Mouse (Mus musculus) embryonic facial prominence, embryonic 10.5 days (tissue): ENCODE measurements around the gene Mgat4c. TPM values are rescaled to one million over a fixed set of nuclear protein-coding genes. Genes with fewer than 3 reads are reported as not detected.

ENCODE experiments used
- DNase-seq: peaks from one replicate; pipeline ENCODE4 v3.0.0-alpha.2; 2017; ENCODE audit warnings: low spot score
- H3K27ac ChIP-seq: fragments of 300-500 bp; sonication (generic); replicated peaks from 2 replicates; pipeline ENCODE4 v1.5.1; 2016; ENCODE audit warnings: mild to moderate bottlenecking
- H3K27me3 ChIP-seq: fragments of 300-500 bp; sonication (generic); replicated peaks from 2 replicates; pipeline ENCODE4 v1.6.1; 2016; ENCODE audit warnings: low read depth, mild to moderate bottlenecking; ENCODE audit not compliant: poor library complexity, severe bottlenecking
- H3K36me3 ChIP-seq: fragments of 300-500 bp; sonication (generic); replicated peaks from 2 replicates; pipeline ENCODE4 v1.6.1; 2016; ENCODE audit warnings: mild to moderate bottlenecking, moderate library complexity
- H3K4me1 ChIP-seq: fragments of 300-500 bp; sonication (generic); 2 replicates; pipeline ENCODE4 v1.6.1; 2016
- H3K4me3 ChIP-seq: fragments of 300-500 bp; sonication (generic); 2 replicates; pipeline ENCODE4 v1.5.1; 2016; ENCODE audit warnings: mild to moderate bottlenecking, moderate library complexity
- H3K9me3 ChIP-seq: fragments of 300-500 bp; sonication (generic); 2 replicates; pipeline ENCODE4 v1.6.1; 2016; ENCODE audit warnings: mild to moderate bottlenecking
- WGBS: fragments of 180-500 bp; shearing (Covaris S2); methylation state at CpG from one replicate; pipeline ENCODE4 v1.1.7; 2016; 5-methylcytosine and 5-hydroxymethylcytosine counted together
- polyA plus RNA-seq: library from polyadenylated mRNA; unstranded; fragments of >200 nt; fragmentation: Nextera tagmentation; extraction: Ambion mirVana; gene quantifications from 2 replicates; pipeline ENCODE4 v1.2.1, GENCODE M21; 2016

Mgat4c gene
- polyA plus RNA-seq, 1 experiment from 2014 or later = 0.20 TPM

- WGBS = 86% methylated on average over 3 of the region's 3 CpGs
These were observed 503.4 kb downstream of the Mgat4c start for GRCm38 (mm10) chr10:102184726-102185125.

DNA sequence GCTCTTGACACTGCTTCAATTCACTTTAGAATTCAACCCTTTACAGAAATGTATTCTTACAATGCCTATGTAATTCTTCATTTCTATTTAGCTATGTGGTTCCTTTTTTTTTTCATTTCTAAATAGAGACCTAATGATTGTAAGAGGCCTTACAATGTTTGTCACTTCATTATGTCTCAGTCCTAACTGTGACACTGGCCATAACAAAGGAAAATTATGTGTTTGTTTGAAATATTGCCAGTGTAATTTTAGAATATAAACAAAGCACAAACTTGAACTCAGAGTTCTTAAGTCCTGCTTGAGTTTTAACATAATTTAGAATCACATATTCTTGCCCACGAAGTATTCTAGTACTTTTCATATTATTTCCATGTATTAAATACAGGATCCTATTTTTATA is 510.4 kb downstream of the Mgat4c start:
- H3K4me3 ChIP-seq = no peak overlapping the region
- H3K27me3 ChIP-seq = no peaks in the 10 kb centered on the region
- no peaks in the 10 kb centered on the region for H3K9me3 ChIP-seq
- no peak overlapping the region for H3K27ac ChIP-seq
- no peaks in the 10 kb centered on the region for H3K4me1 ChIP-seq
- no peaks in the 10 kb centered on the region for H3K36me3 ChIP-seq
- no peak for DNase-seq
- WGBS = 88% methylated on average over 1 of the region's 1 CpGs

More at GRCm38 (mm10) chr10:102184726-102185125, 503.4 kb downstream of the Mgat4c start:
- Histone ChIP-seq H3K9me3 (no peaks in the 10 kb centered on the region), H3K27ac (no peak overlapping the region), H3K36me3 (no peaks in the 10 kb centered on the region), H3K27me3 (no peaks in the 10 kb centered on the region), H3K4me3 (no peak overlapping the region), H3K4me1 (no peaks in the 10 kb centered on the region)
- no peak for DNase-seq

DNA sequence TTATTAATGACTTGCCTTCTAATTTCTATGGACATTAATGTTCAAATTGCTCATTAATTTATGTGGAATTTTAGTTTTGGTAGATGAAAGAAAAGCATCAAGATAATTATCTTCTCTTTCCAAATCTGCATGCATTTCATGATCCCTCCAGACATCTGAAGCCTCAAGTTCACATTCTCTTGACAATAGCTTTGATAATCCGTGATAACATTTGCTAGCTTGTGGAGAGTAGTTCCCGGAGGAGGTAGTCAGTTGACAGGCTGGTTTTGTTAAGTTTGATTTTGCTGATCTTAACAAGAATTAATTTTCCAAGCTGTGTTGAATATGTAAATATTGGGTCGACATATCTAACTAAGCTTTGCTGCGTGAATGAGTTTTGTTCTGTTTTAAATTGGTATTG is 515.6 kb downstream of the Mgat4c start:
- H3K4me1 ChIP-seq = no peaks in the 10 kb centered on the region
- H3K9me3 ChIP-seq = no peaks in the 10 kb centered on the region
- WGBS = 89% methylated on average over 4 of the region's 4 CpGs
- H3K4me3 ChIP-seq = no peak overlapping the region
- H3K27me3 ChIP-seq = no peaks in the 10 kb centered on the region
- no peaks in the 10 kb centered on the region for H3K36me3 ChIP-seq
- no peak overlapping the region for H3K27ac ChIP-seq
- no peak for DNase-seq

DNA sequence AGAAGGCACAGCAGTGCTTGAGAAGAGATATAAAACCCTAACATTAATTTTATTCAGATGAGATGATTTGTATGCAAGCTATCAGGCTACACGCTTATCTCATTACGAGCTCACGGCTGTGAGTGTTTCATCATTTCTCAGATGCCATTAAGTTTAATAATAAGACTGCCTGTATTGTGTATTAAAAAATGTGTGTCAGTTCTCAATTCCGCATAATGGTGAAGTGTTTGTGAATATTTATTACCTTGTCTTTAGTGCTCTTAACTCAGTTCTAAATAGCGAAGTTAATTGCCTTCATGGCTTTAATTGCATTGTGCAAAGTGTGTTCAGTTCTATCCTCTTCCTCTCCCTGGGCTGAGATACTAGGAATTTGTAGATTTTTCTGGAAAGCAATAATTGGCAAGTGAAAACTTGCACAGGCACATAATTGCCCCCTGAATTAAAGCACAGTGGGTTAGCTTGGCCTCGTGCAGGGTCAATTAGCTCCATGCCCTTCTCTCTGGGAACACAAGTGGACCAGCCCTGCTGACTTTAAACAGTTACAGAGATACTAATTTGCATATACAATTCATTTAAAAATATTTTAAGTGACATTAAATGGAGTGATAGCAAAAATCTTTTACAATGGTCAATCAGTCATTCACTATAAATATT is 557.4 kb downstream of the Mgat4c start:
- Histone ChIP-seq H3K27ac (no peak overlapping the region), H3K4me3 (no peak overlapping the region), H3K27me3 (no peaks in the 10 kb centered on the region), H3K9me3 (no peaks in the 10 kb centered on the region), H3K36me3 (no peaks in the 10 kb centered on the region), H3K4me1 (no peaks in the 10 kb centered on the region)
- no peak for DNase-seq
- WGBS = 69% methylated on average over 6 of the region's 6 CpGs

DNA sequence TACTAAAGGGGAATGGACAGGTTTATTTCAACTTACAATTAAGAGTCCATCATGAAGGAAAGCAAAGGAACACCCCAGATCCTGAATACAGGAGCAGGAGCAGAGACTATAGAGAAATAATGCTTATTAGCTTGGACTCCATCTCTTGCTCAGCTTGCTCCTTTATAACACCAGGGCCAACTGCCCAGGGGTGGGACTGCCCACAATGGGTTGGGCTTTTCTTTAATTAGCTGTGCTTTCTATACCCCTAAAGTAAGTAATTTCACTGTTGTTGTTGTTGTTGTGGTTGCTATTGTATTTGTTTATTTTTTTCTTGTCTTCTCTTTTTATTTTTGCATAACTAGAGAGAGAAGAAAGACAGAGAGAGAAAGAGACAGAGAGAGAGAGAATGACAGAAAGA is 562.6 kb downstream of the Mgat4c start:
- Histone ChIP-seq H3K27me3 (no peaks in the 10 kb centered on the region), H3K36me3 (no peaks in the 10 kb centered on the region), H3K9me3 (no peaks in the 10 kb centered on the region), H3K4me3 (no peak overlapping the region), H3K4me1 (no peaks in the 10 kb centered on the region), H3K27ac (no peak overlapping the region)
- DNase-seq = no peak

DNA sequence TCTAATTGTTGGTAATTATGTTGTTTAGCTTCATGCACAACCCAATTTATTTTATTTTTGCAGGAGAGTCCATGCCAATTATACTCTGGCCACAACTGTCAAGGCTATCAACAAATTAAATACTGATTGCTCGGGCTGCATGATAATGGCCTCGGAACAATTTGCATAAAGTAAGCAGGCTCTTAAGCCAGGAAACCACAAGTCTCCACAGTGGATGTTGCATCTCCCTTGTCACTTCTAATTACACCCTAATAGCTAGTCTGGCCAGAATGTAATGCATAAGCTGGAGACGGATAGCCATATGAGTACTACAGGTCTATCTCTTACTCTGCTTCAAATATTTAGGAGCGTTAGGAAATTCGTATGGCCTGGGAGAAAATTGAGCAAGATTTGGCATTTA is 563.3 kb downstream of the Mgat4c start:
- no peak for DNase-seq

DNA sequence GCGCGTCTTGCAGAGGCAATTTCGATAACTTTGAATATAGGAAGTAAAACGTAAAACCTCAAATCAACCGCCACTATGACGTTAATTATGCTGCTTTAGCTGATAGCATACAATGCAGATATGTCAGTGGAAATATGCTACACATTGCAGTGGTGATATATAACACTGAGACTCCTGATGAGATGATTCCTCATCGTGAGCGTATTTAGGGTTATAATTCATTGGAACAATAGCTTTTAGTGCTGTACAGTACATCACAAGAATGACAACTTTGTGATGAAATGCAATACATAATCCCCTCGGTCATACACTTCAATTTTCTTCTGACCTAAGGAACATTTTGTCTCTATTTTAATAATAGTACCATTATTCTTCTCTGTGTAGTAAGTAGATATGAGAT is 564.0 kb downstream of the Mgat4c start:
- Histone ChIP-seq H3K4me3 (no peak overlapping the region), H3K27ac (no peak overlapping the region), H3K9me3 (no peaks in the 10 kb centered on the region), H3K36me3 (no peaks in the 10 kb centered on the region), H3K4me1 (no peaks in the 10 kb centered on the region), H3K27me3 (no peaks in the 10 kb centered on the region)
- 82% methylated on average over 9 of the region's 9 CpGs for WGBS
- no peak for DNase-seq

More for the DNA sequence above, 563.3 kb downstream of the Mgat4c start:
- Histone ChIP-seq H3K4me3 (no peak overlapping the region), H3K36me3 (no peaks in the 10 kb centered on the region), H3K27me3 (no peaks in the 10 kb centered on the region), H3K27ac (no peak overlapping the region), H3K9me3 (no peaks in the 10 kb centered on the region), H3K4me1 (no peaks in the 10 kb centered on the region)
- WGBS = 61% methylated on average over 5 of the region's 5 CpGs

- Histone ChIP-seq H3K27me3 (no peaks in the 10 kb centered on the region), H3K4me3 (no peak overlapping the region), H3K9me3 (no peaks in the 10 kb centered on the region), H3K4me1 (no peaks in the 10 kb centered on the region), H3K36me3 (no peaks in the 10 kb centered on the region), H3K27ac (no peak overlapping the region)
- DNase-seq = no peak
- 84% methylated on average over 5 of the region's 5 CpGs for WGBS
These were observed 627.7 kb downstream of the Mgat4c start for GRCm38 (mm10) chr10:102308892-102309479.

DNA sequence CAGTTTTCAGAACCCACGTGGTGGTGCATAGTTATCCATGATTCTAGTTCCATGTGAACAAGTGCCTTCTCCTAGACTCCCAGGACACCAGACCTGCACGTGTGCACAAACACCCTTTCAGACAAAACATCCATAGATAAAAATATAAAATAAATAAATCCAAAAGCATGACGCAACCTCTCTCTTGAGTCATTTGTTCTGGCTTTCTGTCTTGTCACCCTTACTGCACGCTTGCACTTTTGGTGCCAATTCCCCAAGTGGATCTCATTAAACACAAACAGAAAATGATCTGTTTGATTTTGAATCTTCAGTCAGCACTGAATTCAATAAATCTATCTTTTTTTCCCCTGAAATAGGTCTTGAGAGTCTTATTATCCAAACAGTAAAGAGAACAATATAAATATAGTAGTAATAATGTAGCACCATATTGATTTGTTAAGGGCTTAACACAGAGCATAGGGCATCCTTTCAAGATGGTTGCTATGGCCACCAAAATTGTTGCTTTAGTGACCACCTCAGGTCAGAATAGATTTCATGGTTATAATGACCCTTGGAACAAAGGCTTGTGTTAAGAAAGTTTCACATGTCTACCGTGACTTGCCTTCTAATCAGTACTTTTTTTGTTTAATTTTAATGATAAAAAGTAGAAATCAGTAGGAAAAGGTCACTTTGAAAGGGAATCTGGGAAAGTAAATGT is 684.5 kb downstream of the Mgat4c start:
- Histone ChIP-seq H3K9me3 (no peaks in the 10 kb centered on the region), H3K27me3 (no peaks in the 10 kb centered on the region), H3K36me3 (no peaks in the 10 kb centered on the region), H3K27ac (no peak overlapping the region), H3K4me1 (no peaks in the 10 kb centered on the region), H3K4me3 (no peak overlapping the region)
- no peak for DNase-seq
- WGBS = 75% methylated on average over 5 of the region's 5 CpGs

DNA sequence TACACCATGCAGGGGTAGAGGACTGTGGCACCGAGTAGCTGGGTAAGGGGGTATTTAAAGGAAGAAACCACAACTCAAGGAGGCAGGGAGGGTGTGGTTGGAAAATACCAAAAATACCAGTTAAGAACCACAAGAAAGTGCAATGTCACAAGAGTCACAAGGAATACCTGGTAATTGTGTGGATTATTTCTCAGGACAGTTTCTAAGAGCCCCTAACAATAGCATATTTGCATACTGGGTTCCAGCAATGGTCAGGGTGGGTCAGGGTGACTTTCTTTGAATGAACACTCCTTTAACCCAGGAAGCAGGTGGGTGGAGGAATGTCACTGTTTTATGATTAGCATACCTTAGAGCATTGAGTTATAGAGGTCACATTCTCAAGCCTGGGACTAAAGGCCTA is 689.3 kb downstream of the Mgat4c start:
- no peaks in the 10 kb centered on the region for H3K36me3 ChIP-seq
- H3K27me3 ChIP-seq = no peaks in the 10 kb centered on the region
- no peaks in the 10 kb centered on the region for H3K4me1 ChIP-seq
- no peak for DNase-seq
- H3K4me3 ChIP-seq = no peak overlapping the region
- H3K27ac ChIP-seq = no peak overlapping the region
- 89% methylated on average over 1 of the region's 1 CpGs for WGBS
- H3K9me3 ChIP-seq = no peaks in the 10 kb centered on the region

GRCm38 (mm10) chr10:102372111-102372510 is 690.8 kb downstream of the Mgat4c start:
- no peaks in the 10 kb centered on the region for H3K36me3 ChIP-seq
- no peaks in the 10 kb centered on the region for H3K27me3 ChIP-seq
- H3K9me3 ChIP-seq = no peaks in the 10 kb centered on the region
- H3K27ac ChIP-seq = no peak overlapping the region
- no peak for DNase-seq
- H3K4me1 ChIP-seq = no peaks in the 10 kb centered on the region
- H3K4me3 ChIP-seq = no peak overlapping the region

DNA sequence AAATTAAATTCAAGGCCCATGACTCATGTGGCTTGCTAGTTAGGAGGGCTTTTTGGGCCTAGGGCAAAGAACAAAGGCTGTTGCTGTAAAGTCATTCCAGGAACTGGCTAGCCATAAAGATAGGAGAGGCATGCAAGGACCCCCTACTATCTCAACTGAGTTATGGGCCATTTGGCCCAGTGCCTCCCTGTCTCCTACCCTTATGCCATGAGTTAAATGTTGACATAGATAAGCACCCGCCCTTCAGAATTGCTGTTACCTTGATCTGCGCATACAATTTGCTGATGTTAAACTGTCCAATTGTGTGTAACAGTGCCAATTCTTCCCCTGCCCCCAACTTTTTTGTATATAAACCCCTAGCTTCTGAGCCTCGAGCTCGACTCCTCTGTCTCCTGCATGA is 692.8 kb downstream of the Mgat4c start:
- Histone ChIP-seq H3K36me3 (no peaks in the 10 kb centered on the region), H3K4me3 (no peak overlapping the region), H3K4me1 (no peaks in the 10 kb centered on the region), H3K27ac (no peak overlapping the region), H3K9me3 (no peaks in the 10 kb centered on the region), H3K27me3 (no peaks in the 10 kb centered on the region)
- 95% methylated on average over 4 of the region's 4 CpGs for WGBS
- no peak for DNase-seq

GRCm38 (mm10) chr10:102377377-102377776 is 696.1 kb downstream of the Mgat4c start:
- no peaks in the 10 kb centered on the region for H3K36me3 ChIP-seq
- 87% methylated on average over 4 of the region's 4 CpGs for WGBS

More at GRCm38 (mm10) chr10:102377377-102377776, 696.1 kb downstream of the Mgat4c start:
- H3K27me3 ChIP-seq = no peaks in the 10 kb centered on the region
- no peaks in the 10 kb centered on the region for H3K9me3 ChIP-seq
- DNase-seq = no peak
- H3K27ac ChIP-seq = no peak overlapping the region
- no peak overlapping the region for H3K4me3 ChIP-seq
- H3K4me1 ChIP-seq = no peaks in the 10 kb centered on the region
